Mouse (Mus musculus) intestine, embryonic 14.5 days (tissue): ENCODE measurements around the gene Epha6. TPM values are rescaled to one million over a fixed set of nuclear protein-coding genes. Genes with fewer than 3 reads are reported as not detected.

Source experiments
- ATAC-seq: fragments of 200-750 bp; cut with Nextera tagmentation; replicated peaks from 2 replicates; pipeline ENCODE4 v1.8.0; 2017; ENCODE audit warnings: low read depth, moderate number of reproducible peaks, moderate TSS enrichment, moderate library complexity; ENCODE audit not compliant: low FRiP score, low TSS enrichment
- DNase-seq: peaks from one replicate; pipeline ENCODE4 v3.0.0-alpha.2; 2018; ENCODE audit warnings: low spot score
- H3K27ac ChIP-seq: fragments of 300-500 bp; sonication (generic); 2 replicates; pipeline ENCODE4 v1.5.1; 2014; ENCODE audit warnings: low read depth, mild to moderate bottlenecking, control low read depth
- H3K27me3 ChIP-seq: fragments of 300-500 bp; sonication (generic); replicated peaks from 2 replicates; pipeline ENCODE4 v1.6.1; 2014; ENCODE audit warnings: low read length, control low read depth; ENCODE audit not compliant: control insufficient read depth, insufficient read depth
- H3K36me3 ChIP-seq: fragments of 300-500 bp; sonication (generic); 2 replicates; pipeline ENCODE4 v1.6.1; 2014; ENCODE audit warnings: low read length, control low read depth; ENCODE audit not compliant: control insufficient read depth, insufficient read depth
- H3K4me1 ChIP-seq: fragments of 300-500 bp; sonication (generic); replicated peaks from 2 replicates; pipeline ENCODE4 v1.6.1; 2014; ENCODE audit warnings: low read length, control low read depth, mixed read lengths; ENCODE audit not compliant: control insufficient read depth, insufficient read depth
- H3K4me2 ChIP-seq: fragments of 300-500 bp; sonication (generic); 2 replicates; pipeline ENCODE4 v1.6.1; 2014; ENCODE audit warnings: low read length
- H3K4me3 ChIP-seq: fragments of 300-500 bp; sonication (generic); 2 replicates; pipeline ENCODE4 v1.5.1; 2014; ENCODE audit warnings: low read depth, low read length, control low read depth, mixed read lengths
- H3K9ac ChIP-seq: fragments of 300-500 bp; sonication (generic); 2 replicates; pipeline ENCODE4 v1.6.1; 2014; ENCODE audit warnings: mild to moderate bottlenecking, low read length
- H3K9me3 ChIP-seq: fragments of 300-500 bp; sonication (generic); 2 replicates; pipeline ENCODE4 v1.6.1; 2016; ENCODE audit warnings: low read length, control low read depth; ENCODE audit not compliant: control insufficient read depth
- WGBS: fragments of 180-500 bp; shearing (Covaris S2); extraction: QIAGEN DNeasy Blood & Tissue Kit; methylation state at CpG from one replicate; pipeline ENCODE4 v1.1.7; 2014; 5-methylcytosine and 5-hydroxymethylcytosine counted together
- polyA plus RNA-seq: library from polyadenylated mRNA; unstranded; fragments of >200 nt; fragmentation: Nextera tagmentation; extraction: Ambion mirVana; gene quantifications from 2 replicates; pipeline ENCODE4 v1.2.1, GENCODE M21; 2014

Gene Epha6
- polyA plus RNA-seq, 1 experiment from 2014 or later: 0.27 TPM

DNA sequence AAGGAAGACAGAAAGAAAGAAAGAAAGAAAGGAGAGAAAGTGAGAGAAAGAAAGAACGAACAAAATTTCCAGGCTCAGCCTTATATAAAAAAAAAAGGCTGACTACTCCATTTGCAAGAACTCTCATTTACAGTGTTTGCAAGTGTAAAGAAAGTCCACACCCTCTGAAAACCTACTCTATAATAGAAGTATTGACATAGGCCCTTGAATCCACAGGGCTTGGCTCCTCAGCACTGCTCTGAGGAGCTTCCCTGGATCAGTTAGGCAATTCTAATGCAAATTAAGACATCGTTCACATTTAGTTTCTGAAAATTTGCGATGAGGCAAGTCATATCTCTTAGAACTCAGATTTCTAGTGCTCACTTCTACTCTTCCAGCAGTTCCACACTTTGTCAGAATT is 483.9 kb downstream of the Epha6 start:
- ATAC-seq (no peak), DNase-seq (no peak)
- WGBS: 73% methylated on average over 3 of the region's 3 CpGs
- Histone ChIP-seq H3K27me3 (no peaks in the 10 kb centered on the region), H3K4me1 (no peaks in the 10 kb centered on the region), H3K9me3 (no peaks in the 10 kb centered on the region), H3K9ac (no peak overlapping the region), H3K4me3 (no peak overlapping the region), H3K36me3 (no peaks in the 10 kb centered on the region), H3K4me2 (no peak overlapping the region), H3K27ac (no peak overlapping the region)

GRCm38 (mm10) chr16:60102210-60102609 is 503.1 kb downstream of the Epha6 start:
- no peak for DNase-seq
- 83% methylated on average over 3 of the region's 3 CpGs for WGBS

DNA sequence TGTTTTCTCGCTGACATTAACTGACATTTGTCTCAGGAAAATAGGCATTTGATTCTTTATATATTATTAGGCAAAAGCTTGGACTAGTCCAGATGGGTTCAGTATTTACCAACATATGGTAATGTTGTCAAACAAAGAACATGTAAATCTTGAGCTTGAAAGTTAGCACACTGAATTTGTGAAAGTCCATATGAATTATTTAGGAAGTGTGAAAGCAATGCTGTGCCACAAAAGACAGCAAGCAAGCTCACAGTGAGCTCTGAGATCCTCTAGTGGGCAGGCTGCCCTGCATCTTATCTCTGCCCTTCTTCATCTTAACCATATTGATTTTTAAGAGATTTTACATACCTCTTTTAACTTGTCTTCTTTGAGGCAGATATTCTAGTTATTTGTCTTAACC is 510.0 kb downstream of the Epha6 start:
- Histone ChIP-seq H3K36me3 (no peaks in the 10 kb centered on the region), H3K4me3 (no peak overlapping the region), H3K27ac (no peak overlapping the region), H3K9me3 (no peaks in the 10 kb centered on the region), H3K4me1 (no peaks in the 10 kb centered on the region), H3K9ac (no peak overlapping the region), H3K4me2 (no peak overlapping the region), H3K27me3 (no peaks in the 10 kb centered on the region)
- ATAC-seq (no peak), DNase-seq (no peak)
- WGBS: 61% methylated on average over 1 of the region's 1 CpGs

More at GRCm38 (mm10) chr16:60102210-60102609, 503.1 kb downstream of the Epha6 start:
- Histone ChIP-seq H3K27ac (no peak overlapping the region), H3K9ac (no peak overlapping the region), H3K36me3 (no peaks in the 10 kb centered on the region), H3K4me2 (no peak overlapping the region), H3K4me1 (no peaks in the 10 kb centered on the region), H3K27me3 (no peaks in the 10 kb centered on the region), H3K9me3 (no peaks in the 10 kb centered on the region), H3K4me3 (no peak overlapping the region)
- no peak for ATAC-seq

DNA sequence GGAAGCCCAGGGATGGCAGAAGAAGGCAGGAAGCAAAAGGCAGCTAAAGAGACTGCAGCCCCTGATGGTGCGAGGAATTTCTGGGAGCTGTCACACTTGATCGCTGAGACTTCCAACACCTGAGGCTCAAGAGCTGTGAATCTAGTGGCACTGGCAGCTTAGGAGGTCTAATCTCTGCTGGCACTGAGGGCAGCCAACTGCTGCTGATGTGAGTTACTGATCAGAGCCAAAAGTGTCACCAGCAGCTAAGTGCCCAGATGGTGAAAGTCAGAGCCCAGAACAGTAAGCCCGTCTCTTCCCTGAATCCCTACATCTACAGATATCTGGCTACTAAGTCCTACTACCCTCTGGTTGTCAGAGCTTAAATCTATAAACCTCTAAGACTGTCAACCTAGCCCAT is 518.4 kb downstream of the Epha6 start:
- Histone ChIP-seq H3K36me3 (no peaks in the 10 kb centered on the region), H3K4me3 (no peak overlapping the region), H3K4me2 (no peak overlapping the region), H3K27me3 (no peaks in the 10 kb centered on the region), H3K9me3 (no peaks in the 10 kb centered on the region), H3K9ac (no peak overlapping the region), H3K27ac (no peak overlapping the region), H3K4me1 (no peaks in the 10 kb centered on the region)
- DNase-seq (no peak), ATAC-seq (no peak)
- WGBS: 89% methylated on average over 3 of the region's 3 CpGs

DNA sequence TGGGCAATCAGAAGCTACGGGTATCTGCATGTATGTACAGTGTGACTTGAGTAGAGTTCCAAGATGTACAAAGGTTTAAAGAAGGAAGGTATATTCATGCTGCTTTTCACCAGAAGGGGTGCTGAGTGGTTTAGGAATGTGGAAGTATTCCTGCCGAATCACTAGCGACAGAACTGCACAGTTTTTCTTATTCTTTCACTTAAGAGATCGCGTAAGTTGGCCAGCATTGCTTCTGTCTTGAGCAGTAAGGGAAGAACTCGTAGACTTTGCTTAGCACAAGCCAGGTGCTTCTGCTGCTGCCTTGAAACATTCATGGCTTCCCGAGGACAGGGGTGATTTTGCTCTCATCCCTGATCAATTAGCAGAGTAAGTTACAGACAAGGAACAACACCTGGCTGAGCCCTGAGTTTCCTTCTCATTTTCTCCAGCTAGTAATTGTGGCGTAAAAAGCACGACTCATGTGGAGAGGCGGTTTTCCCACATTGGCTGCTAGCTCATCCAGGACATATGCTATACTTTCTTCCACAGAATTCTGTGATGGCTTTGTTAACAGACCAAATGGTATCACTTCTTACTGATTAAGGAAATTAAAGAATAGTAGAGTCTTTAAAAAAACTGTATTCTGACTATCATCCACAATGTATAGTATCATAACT is 534.7 kb downstream of the Epha6 start:
- H3K4me3 ChIP-seq: no peak overlapping the region
- no peaks in the 10 kb centered on the region for H3K9me3 ChIP-seq
- H3K27ac ChIP-seq: no peak overlapping the region
- no peak overlapping the region for H3K4me2 ChIP-seq
- ATAC-seq: no peak
- no peaks in the 10 kb centered on the region for H3K4me1 ChIP-seq
- H3K36me3 ChIP-seq: no peaks in the 10 kb centered on the region
- DNase-seq: no peak
- WGBS: 83% methylated on average over 10 of the region's 10 CpGs
- no peak overlapping the region for H3K9ac ChIP-seq
- no peaks in the 10 kb centered on the region for H3K27me3 ChIP-seq

- ATAC-seq: no peak
- no peaks in the 10 kb centered on the region for H3K27me3 ChIP-seq
- no peak overlapping the region for H3K4me3 ChIP-seq
- no peaks in the 10 kb centered on the region for H3K9me3 ChIP-seq
- H3K4me2 ChIP-seq: no peak overlapping the region
- no peaks in the 10 kb centered on the region for H3K36me3 ChIP-seq
- no peaks in the 10 kb centered on the region for H3K4me1 ChIP-seq
- DNase-seq: no peak
- no peak overlapping the region for H3K9ac ChIP-seq
- WGBS: 85% methylated on average over 1 of the region's 1 CpGs
- no peak overlapping the region for H3K27ac ChIP-seq
These were observed 561.5 kb downstream of the Epha6 start for GRCm38 (mm10) chr16:60043809-60044208.

- WGBS: 59% methylated on average over 1 of the region's 1 CpGs
- Histone ChIP-seq H3K9ac (no peak overlapping the region), H3K27ac (no peak overlapping the region), H3K27me3 (no peaks in the 10 kb centered on the region), H3K4me3 (no peak overlapping the region), H3K36me3 (no peaks in the 10 kb centered on the region), H3K9me3 (no peaks in the 10 kb centered on the region), H3K4me1 (no peaks in the 10 kb centered on the region), H3K4me2 (no peak overlapping the region)
- DNase-seq: no peak
- no peak for ATAC-seq
These were observed 577.0 kb downstream of the Epha6 start for GRCm38 (mm10) chr16:60028381-60028780.

- H3K9ac ChIP-seq: no peak overlapping the region
- no peaks in the 10 kb centered on the region for H3K4me1 ChIP-seq
- H3K4me2 ChIP-seq: no peak overlapping the region
- H3K36me3 ChIP-seq: no peaks in the 10 kb centered on the region
- H3K4me3 ChIP-seq: no peak overlapping the region
- no peaks in the 10 kb centered on the region for H3K27me3 ChIP-seq
- no peaks in the 10 kb centered on the region for H3K9me3 ChIP-seq
- H3K27ac ChIP-seq: no peak overlapping the region
- 80% methylated on average over 2 of the region's 2 CpGs for WGBS
- DNase-seq (no peak), ATAC-seq (peak; percentile 71; the same call in 1 of the 2 replicates)
These were observed 598.3 kb downstream of the Epha6 start for GRCm38 (mm10) chr16:60006857-60007568.

DNA sequence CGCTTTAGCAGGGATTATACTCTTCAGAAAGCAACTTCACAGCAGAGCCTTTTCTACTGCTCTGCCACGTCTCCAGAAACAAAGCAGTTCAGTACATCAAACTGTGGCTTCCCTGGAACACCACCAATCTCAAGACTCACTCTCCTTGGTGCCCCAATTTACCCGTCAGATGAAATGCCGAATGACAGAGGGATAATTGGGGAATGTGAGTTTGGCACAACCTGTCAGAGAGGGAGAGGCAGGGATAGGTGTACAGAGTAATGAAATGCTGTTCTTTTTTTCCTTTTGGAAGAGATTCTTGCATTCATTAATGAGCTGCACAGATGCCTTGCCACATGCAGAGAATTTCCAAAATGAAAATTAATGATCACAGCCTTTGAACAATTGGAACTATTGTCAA is 635.5 kb downstream of the Epha6 start:
- Histone ChIP-seq H3K9ac (no peak overlapping the region), H3K36me3 (no peaks in the 10 kb centered on the region), H3K27me3 (no peaks in the 10 kb centered on the region), H3K27ac (no peak overlapping the region), H3K4me2 (no peak overlapping the region), H3K4me1 (no peaks in the 10 kb centered on the region), H3K9me3 (no peaks in the 10 kb centered on the region), H3K4me3 (no peak overlapping the region)
- 60% methylated on average over 4 of the region's 4 CpGs for WGBS
- DNase-seq (no peak), ATAC-seq (no peak)
